Mouse (Mus musculus): ENCODE measurements around the gene Fgf11. TPM values are rescaled to one million over a fixed set of nuclear protein-coding genes. Genes with fewer than 3 reads are reported as not detected.

Fgf11 gene
- polyA plus RNA-seq, 1 experiment from 2014 or later = 2.5 TPM

Other genes starting within 250 kb of the Fgf11 start
- gene Efnb3, start 241.7 kb downstream of the Fgf11 start, polyA plus RNA-seq (2015; fragmentation: Nextera tagmentation; extraction: Ambion mirVana) = 11.9 and 14.3 TPM in 2 replicates
- gene Wrap53, start 221.6 kb downstream of the Fgf11 start, polyA plus RNA-seq (2015; fragmentation: Nextera tagmentation; extraction: Ambion mirVana) = 26.6 and 27.9 TPM in 2 replicates
- 175 and 195 TPM in 2 replicates for gene Trp53, start 221.5 kb downstream of the Fgf11 start, polyA plus RNA-seq (2015; fragmentation: Nextera tagmentation; extraction: Ambion mirVana)
- 11.2 and 13.5 TPM in 2 replicates for gene Atp1b2, start 195.9 kb downstream of the Fgf11 start, polyA plus RNA-seq (2015; fragmentation: Nextera tagmentation; extraction: Ambion mirVana)
- 0.30 and 0.49 TPM in 2 replicates for gene Shbg, start 184.0 kb downstream of the Fgf11 start, polyA plus RNA-seq (2015; fragmentation: Nextera tagmentation; extraction: Ambion mirVana)
- gene Sat2, start 179.8 kb downstream of the Fgf11 start, polyA plus RNA-seq (2015; fragmentation: Nextera tagmentation; extraction: Ambion mirVana) = 17.8 and 23.1 TPM in 2 replicates
- 29.2 TPM in 2 replicates for gene Fxr2, start 168.9 kb downstream of the Fgf11 start, polyA plus RNA-seq (2015; fragmentation: Nextera tagmentation; extraction: Ambion mirVana)
- gene Sox15, start 146.5 kb downstream of the Fgf11 start, polyA plus RNA-seq (2015; fragmentation: Nextera tagmentation; extraction: Ambion mirVana) = 0.18 and 0.19 TPM in 2 replicates
- gene Mpdu1, start 139.2 kb downstream of the Fgf11 start, polyA plus RNA-seq (2015; fragmentation: Nextera tagmentation; extraction: Ambion mirVana) = 71.8 and 78.0 TPM in 2 replicates
- 10.0 and 14.1 TPM in 2 replicates for gene Cd68, start 135.7 kb downstream of the Fgf11 start, polyA plus RNA-seq (2015; fragmentation: Nextera tagmentation; extraction: Ambion mirVana)
- 586 and 589 TPM in 2 replicates for gene Eif4a1, start 129.4 kb downstream of the Fgf11 start, polyA plus RNA-seq (2015; fragmentation: Nextera tagmentation; extraction: Ambion mirVana)
- 91.6 and 95.2 TPM in 2 replicates for gene Senp3, start 119.8 kb downstream of the Fgf11 start, polyA plus RNA-seq (2015; fragmentation: Nextera tagmentation; extraction: Ambion mirVana)
- 0.45 and 0.53 TPM in 2 replicates for gene Tnfsf13, start 116.1 kb downstream of the Fgf11 start, polyA plus RNA-seq (2015; fragmentation: Nextera tagmentation; extraction: Ambion mirVana)
- gene Tnfsf12, start 106.0 kb downstream of the Fgf11 start, polyA plus RNA-seq (2015; fragmentation: Nextera tagmentation; extraction: Ambion mirVana) = 9.1 and 11.1 TPM in 2 replicates
- gene Tnfsfm13, start 105.8 kb downstream of the Fgf11 start, polyA plus RNA-seq (2015; fragmentation: Nextera tagmentation; extraction: Ambion mirVana) = 4.5 and 7.0 TPM in 2 replicates
- 29.9 and 31.1 TPM in 2 replicates for gene Polr2a, start 43.2 kb downstream of the Fgf11 start, polyA plus RNA-seq (2015; fragmentation: Nextera tagmentation; extraction: Ambion mirVana)
- gene Slc35g3, start 39.9 kb downstream of the Fgf11 start, polyA plus RNA-seq (2015; fragmentation: Nextera tagmentation; extraction: Ambion mirVana) = 0.27 and 0.36 TPM in 2 replicates
- 1.9 and 2.8 TPM in 2 replicates for gene Zbtb4, start 35.9 kb downstream of the Fgf11 start, polyA plus RNA-seq (2015; fragmentation: Nextera tagmentation; extraction: Ambion mirVana)
- gene Chrnb1, start 5.9 kb downstream of the Fgf11 start, polyA plus RNA-seq (2015; fragmentation: Nextera tagmentation; extraction: Ambion mirVana) = 11.4 and 12.3 TPM in 2 replicates
- gene Tmem102, start 3.8 kb upstream of the Fgf11 start, polyA plus RNA-seq (2015; fragmentation: Nextera tagmentation; extraction: Ambion mirVana) = 8.3 TPM in 2 replicates
- gene Gm39566, start 13.4 kb upstream of the Fgf11 start, polyA plus RNA-seq (2015; fragmentation: Nextera tagmentation; extraction: Ambion mirVana) = not detected in 2 replicates
- not detected in 2 replicates for gene Spem2, start 16.6 kb upstream of the Fgf11 start, polyA plus RNA-seq (2015; fragmentation: Nextera tagmentation; extraction: Ambion mirVana)
- 0.14 and 0.32 TPM in 2 replicates for gene Spem1, start 20.3 kb upstream of the Fgf11 start, polyA plus RNA-seq (2015; fragmentation: Nextera tagmentation; extraction: Ambion mirVana)
- 5.6 and 7.6 TPM in 2 replicates for gene Nlgn2, start 35.9 kb upstream of the Fgf11 start, polyA plus RNA-seq (2015; fragmentation: Nextera tagmentation; extraction: Ambion mirVana)
- 409 and 443 TPM in 2 replicates for gene Tmem256, start 36.7 kb upstream of the Fgf11 start, polyA plus RNA-seq (2015; fragmentation: Nextera tagmentation; extraction: Ambion mirVana)
- 96.5 and 105 TPM in 2 replicates for gene Plscr3, start 44.5 kb upstream of the Fgf11 start, polyA plus RNA-seq (2015; fragmentation: Nextera tagmentation; extraction: Ambion mirVana)
- gene Tnk1, start 56.9 kb upstream of the Fgf11 start, polyA plus RNA-seq (2015; fragmentation: Nextera tagmentation; extraction: Ambion mirVana) = 5.8 and 7.3 TPM in 2 replicates
- 0.32 TPM in 1 of 2 replicates, not detected in the other for gene Tmem95, start 76.2 kb upstream of the Fgf11 start, polyA plus RNA-seq (2015; fragmentation: Nextera tagmentation; extraction: Ambion mirVana)
- gene Kctd11, start 79.5 kb upstream of the Fgf11 start, polyA plus RNA-seq (2015; fragmentation: Nextera tagmentation; extraction: Ambion mirVana) = 9.4 and 10.1 TPM in 2 replicates
- gene Acap1, start 93.7 kb upstream of the Fgf11 start, polyA plus RNA-seq (2015; fragmentation: Nextera tagmentation; extraction: Ambion mirVana) = 0.58 and 0.62 TPM in 2 replicates
- gene 2810408A11Rik, start 99.1 kb upstream of the Fgf11 start, polyA plus RNA-seq (2015; fragmentation: Nextera tagmentation; extraction: Ambion mirVana) = 12.6 and 13.0 TPM in 2 replicates
- gene Neurl4, start 99.2 kb upstream of the Fgf11 start, polyA plus RNA-seq (2015; fragmentation: Nextera tagmentation; extraction: Ambion mirVana) = 9.3 and 10.8 TPM in 2 replicates
- 77.8 and 86.2 TPM in 2 replicates for gene Gps2, start 112.0 kb upstream of the Fgf11 start, polyA plus RNA-seq (2015; fragmentation: Nextera tagmentation; extraction: Ambion mirVana)
- gene Eif5a, start 120.1 kb upstream of the Fgf11 start, polyA plus RNA-seq (2015; fragmentation: Nextera tagmentation; extraction: Ambion mirVana) = 1,729 and 1,795 TPM in 2 replicates
- gene Ybx2, start 133.9 kb upstream of the Fgf11 start, polyA plus RNA-seq (2015; fragmentation: Nextera tagmentation; extraction: Ambion mirVana) = 6.3 and 7.5 TPM in 2 replicates
- gene Slc2a4, start 146.3 kb upstream of the Fgf11 start, polyA plus RNA-seq (2015; fragmentation: Nextera tagmentation; extraction: Ambion mirVana) = 17.3 and 22.1 TPM in 2 replicates
- 173 and 178 TPM in 2 replicates for gene Cldn7, start 162.9 kb upstream of the Fgf11 start, polyA plus RNA-seq (2015; fragmentation: Nextera tagmentation; extraction: Ambion mirVana)
- gene Ctdnep1, start 179.3 kb upstream of the Fgf11 start, polyA plus RNA-seq (2015; fragmentation: Nextera tagmentation; extraction: Ambion mirVana) = 31.0 and 31.7 TPM in 2 replicates
- 116 and 120 TPM in 2 replicates for gene Elp5, start 180.7 kb upstream of the Fgf11 start, polyA plus RNA-seq (2015; fragmentation: Nextera tagmentation; extraction: Ambion mirVana)
- gene Gabarap, start 189.3 kb upstream of the Fgf11 start, polyA plus RNA-seq (2015; fragmentation: Nextera tagmentation; extraction: Ambion mirVana) = 447 and 450 TPM in 2 replicates
- 75.8 and 78.8 TPM in 2 replicates for gene Phf23, start 193.9 kb upstream of the Fgf11 start, polyA plus RNA-seq (2015; fragmentation: Nextera tagmentation; extraction: Ambion mirVana)
- gene Dvl2, start 198.7 kb upstream of the Fgf11 start, polyA plus RNA-seq (2015; fragmentation: Nextera tagmentation; extraction: Ambion mirVana) = 38.2 and 43.2 TPM in 2 replicates
- 78.1 and 83.0 TPM in 2 replicates for gene Acadvl, start 213.6 kb upstream of the Fgf11 start, polyA plus RNA-seq (2015; fragmentation: Nextera tagmentation; extraction: Ambion mirVana)
- 12.9 and 15.2 TPM in 2 replicates for gene Dlg4, start 215.1 kb upstream of the Fgf11 start, polyA plus RNA-seq (2015; fragmentation: Nextera tagmentation; extraction: Ambion mirVana)

Data from kidney, embryonic 15.5 days (tissue).